In genomic region chr8:50326485-50326884, GRCm38 (mm10) we compare ENCODE assay signal across 18 mouse cellular contexts.
"Had no signal": no experiment of that assay in that cellular context is flagged by ENCODE, and none has a peak within 500 bp of the region (broad histone marks: within the 10 kb centered on the region; RNA-seq: fewer than 3 reads in every experiment).

No protein-coding gene starts in this region.

- H3K27me3 ChIP-seq: liver, embryonic 15.5 days; lung, embryonic 15.5 days; megakaryocyte, embryonic 14.5 days; midbrain, embryonic 12.5 days; neural tube, embryonic 12.5 days; stomach, embryonic 15.5 days had no signal

- H3K9ac ChIP-seq: liver, embryonic 15.5 days; liver, postnatal 0 days; lung, embryonic 15.5 days; midbrain, embryonic 12.5 days; neural tube, embryonic 12.5 days; stomach, embryonic 15.5 days had no signal

- H3K4me2 ChIP-seq: liver, embryonic 15.5 days; lung, embryonic 15.5 days; midbrain, embryonic 12.5 days; neural tube, embryonic 12.5 days; stomach, embryonic 15.5 days had no signal

- H3K9me3 ChIP-seq: liver, embryonic 15.5 days; lung, embryonic 15.5 days; megakaryocyte, embryonic 14.5 days; midbrain, embryonic 12.5 days; neural tube, embryonic 12.5 days; stomach, embryonic 15.5 days had no signal

- ATAC-seq: liver, postnatal 0 days; lung, postnatal 0 days; midbrain, embryonic 16.5 days had no signal

- H3K4me3 ChIP-seq: liver, embryonic 15.5 days; lung, embryonic 15.5 days; megakaryocyte, embryonic 14.5 days; midbrain, embryonic 12.5 days; neural tube, embryonic 12.5 days; stomach, embryonic 15.5 days had no signal

- H3K4me1 ChIP-seq: liver, embryonic 15.5 days; lung, embryonic 15.5 days; megakaryocyte, embryonic 14.5 days; stomach, embryonic 15.5 days had no signal

- H3K36me3 ChIP-seq: liver, embryonic 15.5 days; lung, embryonic 15.5 days; midbrain, embryonic 12.5 days; neural tube, embryonic 12.5 days; stomach, embryonic 15.5 days had no signal

- DNase-seq: liver, postnatal 0 days; lung, adult 2 months; lung, postnatal 14 days; lung, postnatal 36 days; right cerebral cortex, postnatal 14 days; thymus, adult 2 months; thymus, postnatal 25 days; thymus, postnatal 4 days had no signal

- H3K27ac ChIP-seq: liver, embryonic 15.5 days; lung, embryonic 15.5 days; macrophage; midbrain, embryonic 12.5 days; neural tube, embryonic 12.5 days; stomach, embryonic 15.5 days; stomach, postnatal 0 days had no signal
